Mouse (Mus musculus) intestine, embryonic 15.5 days (tissue): ENCODE measurements around the gene Naa50. TPM values are rescaled to one million over a fixed set of nuclear protein-coding genes. Genes with fewer than 3 reads are reported as not detected.

ENCODE experiments used
- ATAC-seq: fragments of 200-750 bp; cut with Nextera tagmentation; 2 replicates; pipeline ENCODE4 v1.8.0; 2017; ENCODE audit warnings: moderate TSS enrichment, moderate library complexity
- H3K27ac ChIP-seq: fragments of 300-500 bp; sonication (generic); 2 replicates; pipeline ENCODE4 v1.5.1; 2015; ENCODE audit warnings: mild to moderate bottlenecking, inconsistent platforms
- H3K27me3 ChIP-seq: fragments of 300-500 bp; sonication (generic); replicated peaks from 2 replicates; pipeline ENCODE4 v1.6.1; 2015; ENCODE audit warnings: inconsistent platforms
- H3K36me3 ChIP-seq: fragments of 300-500 bp; sonication (generic); 2 replicates; pipeline ENCODE4 v1.6.1; 2015; ENCODE audit warnings: inconsistent platforms
- H3K4me1 ChIP-seq: fragments of 300-500 bp; sonication (generic); replicated peaks from 2 replicates; pipeline ENCODE4 v1.6.1; 2015; ENCODE audit warnings: inconsistent platforms
- H3K4me2 ChIP-seq: fragments of 300-500 bp; sonication (generic); replicated peaks from 2 replicates; pipeline ENCODE4 v1.6.1; 2015; ENCODE audit warnings: mild to moderate bottlenecking, inconsistent platforms
- H3K4me3 ChIP-seq: fragments of 300-500 bp; sonication (generic); replicated peaks from 2 replicates; pipeline ENCODE4 v1.5.1; 2015; ENCODE audit warnings: inconsistent platforms
- H3K9ac ChIP-seq: fragments of 300-500 bp; sonication (generic); 2 replicates; pipeline ENCODE4 v1.6.1; 2015; ENCODE audit warnings: inconsistent platforms
- H3K9me3 ChIP-seq: fragments of 300-500 bp; sonication (generic); 2 replicates; pipeline ENCODE4 v1.6.1; 2016; ENCODE audit warnings: inconsistent platforms
- WGBS: fragments of 180-500 bp; shearing (Covaris S2); methylation state at CpG from one replicate; pipeline ENCODE4 v1.1.7; 2015; 5-methylcytosine and 5-hydroxymethylcytosine counted together
- polyA plus RNA-seq: library from polyadenylated mRNA; unstranded; fragments of >200 nt; fragmentation: Nextera tagmentation; extraction: Ambion mirVana; gene quantifications from 2 replicates; pipeline ENCODE4 v1.2.1, GENCODE M21; 2015

Naa50 gene
- 94.2 and 109 TPM in 2 replicates for polyA plus RNA-seq

- no peaks in the 10 kb centered on the region for H3K9me3 ChIP-seq
- WGBS, result under 1% methylated on average over 68 of the region's 71 CpGs
- H3K4me2 ChIP-seq, result peak within 1 kb of the TSS; percentile 79
- no peaks in the 10 kb centered on the region for H3K27me3 ChIP-seq
- peak within 1 kb of the TSS; percentile 97 for H3K4me3 ChIP-seq
- no peaks in the 10 kb centered on the region for H3K36me3 ChIP-seq
- peak within 1 kb of the TSS; percentile 97 for H3K27ac ChIP-seq
- H3K4me1 ChIP-seq, result peaks cover 6% of the 10 kb centered on the region; the same call in 1 of the 2 replicates
- peak within 1 kb of the TSS; percentile 88 for H3K9ac ChIP-seq
- ATAC-seq, result peak; percentile 91
Observed at GRCm38 (mm10) chr16:44139536-44140185, at the start of gene Naa50, which contains the start of gene Atp6v1a. Gene Naa50 (plus strand): TSS chr16:44139830. Gene Atp6v1a (minus strand): TSS chr16:44139705.

- Histone ChIP-seq H3K9me3 (no peaks in the 10 kb centered on the region), H3K4me1 (no peaks in the 10 kb centered on the region), H3K27me3 (no peaks in the 10 kb centered on the region), H3K4me2 (no peak overlapping the region), H3K36me3 (peaks cover 33% of the 10 kb centered on the region), H3K27ac (no peak overlapping the region), H3K9ac (no peak overlapping the region), H3K4me3 (no peak overlapping the region)
- WGBS, result 95% methylated on average over 7 of the region's 7 CpGs
- ATAC-seq, result no peak
Observed at GRCm38 (mm10) chr16:44099377-44099776, 40.3 kb upstream of the Naa50 start.

- Histone ChIP-seq H3K4me2 (no peak overlapping the region), H3K27me3 (no peaks in the 10 kb centered on the region), H3K36me3 (peaks cover 34% of the 10 kb centered on the region), H3K9me3 (no peaks in the 10 kb centered on the region), H3K4me1 (no peaks in the 10 kb centered on the region), H3K9ac (no peak overlapping the region), H3K27ac (no peak overlapping the region), H3K4me3 (no peak overlapping the region)
- no peak for ATAC-seq
- WGBS, result 90% methylated on average over 12 of the region's 12 CpGs
Observed at GRCm38 (mm10) chr16:44101181-44101710, 38.4 kb upstream of the Naa50 start.

- H3K9ac ChIP-seq, result no peak overlapping the region
- no peak overlapping the region for H3K27ac ChIP-seq
- no peaks in the 10 kb centered on the region for H3K9me3 ChIP-seq
- H3K36me3 ChIP-seq, result peaks cover 28% of the 10 kb centered on the region
- WGBS, result 88% methylated on average over 2 of the region's 2 CpGs
- H3K4me3 ChIP-seq, result no peak overlapping the region
- no peaks in the 10 kb centered on the region for H3K4me1 ChIP-seq
- H3K4me2 ChIP-seq, result no peak overlapping the region
- no peaks in the 10 kb centered on the region for H3K27me3 ChIP-seq
- ATAC-seq, result no peak
Observed at GRCm38 (mm10) chr16:44102925-44103324, 36.7 kb upstream of the Naa50 start.

GRCm38 (mm10) chr16:44103806-44104766, 35.5 kb upstream of the Naa50 start:
- Histone ChIP-seq H3K9ac (no peak overlapping the region), H3K9me3 (no peaks in the 10 kb centered on the region), H3K36me3 (peaks cover 19% of the 10 kb centered on the region), H3K4me2 (no peak overlapping the region), H3K4me3 (no peak overlapping the region), H3K4me1 (0 out of 2 replicates have a peak, but pooled peaks cover 4% of the 10 kb centered on the region), H3K27me3 (no peaks in the 10 kb centered on the region), H3K27ac (no peak overlapping the region)
- ATAC-seq, result no peak
- 90% methylated on average over 18 of the region's 18 CpGs for WGBS

- Histone ChIP-seq H3K9ac (no peak overlapping the region), H3K4me1 (0 out of 2 replicates have a peak, but pooled peaks cover 4% of the 10 kb centered on the region), H3K27me3 (no peaks in the 10 kb centered on the region), H3K36me3 (peaks cover 19% of the 10 kb centered on the region), H3K9me3 (no peaks in the 10 kb centered on the region), H3K4me2 (no peak overlapping the region), H3K4me3 (no peak overlapping the region), H3K27ac (no peak overlapping the region)
- no peak for ATAC-seq
- 74% methylated on average over 2 of the region's 2 CpGs for WGBS
Observed at GRCm38 (mm10) chr16:44105211-44105610, 34.4 kb upstream of the Naa50 start.

GRCm38 (mm10) chr16:44109002-44109401, 30.6 kb upstream of the Naa50 start:
- H3K9me3 ChIP-seq, result no peaks in the 10 kb centered on the region
- no peak overlapping the region for H3K9ac ChIP-seq
- no peaks in the 10 kb centered on the region for H3K27me3 ChIP-seq
- H3K4me1 ChIP-seq, result 0 out of 2 replicates have a peak, but pooled peaks cover 4% of the 10 kb centered on the region
- ATAC-seq, result peak; percentile 75
- peaks cover 5% of the 10 kb centered on the region; the same call in 1 of the 2 replicates for H3K36me3 ChIP-seq
- peak overlapping the region; percentile 71; the same call in 1 of the 2 replicates for H3K27ac ChIP-seq
- H3K4me3 ChIP-seq, result no peak overlapping the region
- H3K4me2 ChIP-seq, result no peak overlapping the region
- 30% methylated on average over 4 of the region's 4 CpGs for WGBS

- Histone ChIP-seq H3K9me3 (no peaks in the 10 kb centered on the region), H3K36me3 (no peaks in the 10 kb centered on the region), H3K27ac (no peak overlapping the region), H3K4me3 (no peak overlapping the region), H3K4me1 (no peaks in the 10 kb centered on the region), H3K9ac (no peak overlapping the region), H3K27me3 (no peaks in the 10 kb centered on the region), H3K4me2 (no peak overlapping the region)
- 83% methylated on average over 7 of the region's 7 CpGs for WGBS
- ATAC-seq, result no peak
Observed at GRCm38 (mm10) chr16:44119753-44120501, 19.7 kb upstream of the Naa50 start.

GRCm38 (mm10) chr16:44122122-44122521, 17.5 kb upstream of the Naa50 start:
- Histone ChIP-seq H3K27ac (no peak overlapping the region), H3K4me3 (no peak overlapping the region), H3K36me3 (no peaks in the 10 kb centered on the region), H3K4me2 (no peak overlapping the region), H3K9me3 (no peaks in the 10 kb centered on the region), H3K9ac (no peak overlapping the region), H3K27me3 (no peaks in the 10 kb centered on the region), H3K4me1 (no peaks in the 10 kb centered on the region)
- ATAC-seq, result no peak
- 89% methylated on average over 6 of the region's 6 CpGs for WGBS

- ATAC-seq, result no peak
- WGBS, result 84% methylated on average over 6 of the region's 6 CpGs
- H3K27me3 ChIP-seq, result no peaks in the 10 kb centered on the region
Observed at GRCm38 (mm10) chr16:44122574-44122973, 17.1 kb upstream of the Naa50 start.

GRCm38 (mm10) chr16:44122982-44123725, 16.5 kb upstream of the Naa50 start:
- Histone ChIP-seq H3K27me3 (no peaks in the 10 kb centered on the region), H3K9ac (no peak overlapping the region), H3K4me2 (no peak overlapping the region), H3K4me3 (no peak overlapping the region), H3K4me1 (no peaks in the 10 kb centered on the region), H3K36me3 (no peaks in the 10 kb centered on the region), H3K9me3 (no peaks in the 10 kb centered on the region), H3K27ac (no peak overlapping the region)
- no peak for ATAC-seq
- WGBS, result 68% methylated on average over 7 of the region's 7 CpGs

More at GRCm38 (mm10) chr16:44122574-44122973, 17.1 kb upstream of the Naa50 start:
- Histone ChIP-seq H3K9me3 (no peaks in the 10 kb centered on the region), H3K4me3 (no peak overlapping the region), H3K9ac (no peak overlapping the region), H3K36me3 (no peaks in the 10 kb centered on the region), H3K4me1 (no peaks in the 10 kb centered on the region), H3K27ac (no peak overlapping the region), H3K4me2 (no peak overlapping the region)
